Mouse (Mus musculus) liver, embryonic 14.5 days (tissue): ENCODE results near the gene Plekho2.

Experiments used
- CTCF ChIP-seq: IDR thresholded peaks from 2 replicates; pipeline ENCODE4 v1.5.1; 2016; ENCODE audit warnings: antibody characterized with exemption, low read depth, control low read depth
- EP300 ChIP-seq: IDR thresholded peaks from 2 replicates; pipeline ENCODE4 v1.6.1; 2016; ENCODE audit warnings: antibody characterized with exemption, low read depth

- TF ChIP-seq EP300 (no peak), CTCF (no peak)
These were observed 3.2 kb upstream of the Plekho2 start for GRCm38 (mm10) chr9:65583045-65583444.
